Mouse (Mus musculus): Measurements from ENCODE around the gene Olfr877. TPM values are rescaled to one million over a fixed set of nuclear protein-coding genes. Genes with fewer than 3 reads are reported as not detected.

The Olfr877 gene
- 0.04 TPM in 1 of 2 replicates, not detected in the other for polyA plus RNA-seq (2015; fragmentation: Nextera tagmentation; extraction: Ambion mirVana)

DNA sequence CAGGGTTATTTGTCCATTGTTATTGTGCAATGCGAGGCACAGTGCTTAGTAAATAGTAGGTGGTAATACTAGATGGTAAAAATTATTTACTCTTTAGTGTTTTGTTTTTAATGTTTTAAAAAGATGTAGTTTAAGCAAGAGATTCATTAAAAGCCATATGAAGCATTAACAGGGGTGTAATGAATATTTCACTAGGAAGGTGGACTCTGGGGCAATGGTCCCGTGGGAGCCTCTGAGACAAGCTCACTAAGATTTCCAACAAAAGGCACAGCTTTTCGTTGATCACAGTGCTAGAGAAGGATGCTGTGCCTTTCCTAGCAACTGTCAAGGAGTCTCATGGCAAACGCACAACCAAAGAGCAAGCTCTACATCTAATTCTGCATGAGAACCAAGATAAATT, at the start of gene Olfr877:
Gene Olfr877, plus strand, starts transcription at position 301 of the 400 bp plus-strand sequence.
- TF ChIP-seq CTCF (IDR thresholded peaks at IDR 0.05; ENCODE audit: low read depth) (no peak), EP300 (optimal IDR thresholded peaks at IDR 0.05) (no peak)
- no peaks in the 10 kb centered on the region for H3K4me1 ChIP-seq (replicated peaks; ENCODE audit: control insufficient read depth, insufficient read depth)
- H3K9ac ChIP-seq (ENCODE audit: low read length), result no peak within 1 kb of the TSS
- H3K36me3 ChIP-seq (ENCODE audit: control insufficient read depth, insufficient read depth, low read length), result no peaks in the 10 kb centered on the region
- H3K27ac ChIP-seq (replicated peaks), result no peak within 1 kb of the TSS
- H3K27me3 ChIP-seq (ENCODE audit: control insufficient read depth, insufficient read depth, low read length), result no peaks in the 10 kb centered on the region
- no peak for ATAC-seq (ENCODE audit: low FRiP score, low TSS enrichment)
- no peaks in the 10 kb centered on the region for H3K9me3 ChIP-seq (ENCODE audit: control insufficient read depth, low read length)
- no peak within 1 kb of the TSS for H3K4me2 ChIP-seq (replicated peaks; ENCODE audit: low read depth)
- H3K4me3 ChIP-seq (ENCODE audit: low read depth, low read length), result no peak within 1 kb of the TSS
- 77% methylated on average over 4 of the region's 4 CpGs for WGBS
- DNase-seq (ENCODE audit: low spot score), result no peak

DNA sequence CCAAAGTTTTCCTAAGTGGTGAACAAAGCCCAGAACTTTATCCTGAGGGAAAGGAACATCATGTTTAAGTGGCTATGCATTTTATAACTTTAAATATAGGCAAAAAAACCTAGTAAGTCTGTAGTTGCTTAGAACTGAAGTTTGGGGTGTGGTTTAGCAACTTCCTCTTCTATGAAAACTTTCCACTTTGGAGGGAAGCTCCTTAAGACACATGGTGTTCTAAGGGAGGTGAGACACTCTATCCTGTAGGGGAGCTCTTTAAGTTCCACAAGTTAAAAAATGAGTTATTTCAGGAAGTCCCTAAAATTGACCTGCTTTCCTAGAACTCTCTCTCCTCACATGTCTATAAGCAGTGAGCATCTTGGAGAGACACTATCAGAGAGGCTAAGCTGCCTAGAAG, 46.8 kb upstream of the Olfr877 start:
- ATAC-seq (ENCODE audit: low FRiP score, low TSS enrichment) (no peak), DNase-seq (ENCODE audit: low spot score) (no peak)
- H3K4me3 ChIP-seq (ENCODE audit: low read depth, low read length), result no peak overlapping the region
- H3K9ac ChIP-seq (ENCODE audit: low read length), result no peak overlapping the region
- H3K4me2 ChIP-seq (replicated peaks; ENCODE audit: low read depth), result no peak overlapping the region
- no peaks in the 10 kb centered on the region for H3K27me3 ChIP-seq (ENCODE audit: control insufficient read depth, insufficient read depth, low read length)
- no peaks in the 10 kb centered on the region for H3K4me1 ChIP-seq (replicated peaks; ENCODE audit: control insufficient read depth, insufficient read depth)
- no peak for TF ChIP-seq EP300 (optimal IDR thresholded peaks at IDR 0.05)
- no peaks in the 10 kb centered on the region for H3K36me3 ChIP-seq (ENCODE audit: control insufficient read depth, insufficient read depth, low read length)
- H3K27ac ChIP-seq (replicated peaks), result no peak overlapping the region
- no peaks in the 10 kb centered on the region for H3K9me3 ChIP-seq (ENCODE audit: control insufficient read depth, low read length)

DNA sequence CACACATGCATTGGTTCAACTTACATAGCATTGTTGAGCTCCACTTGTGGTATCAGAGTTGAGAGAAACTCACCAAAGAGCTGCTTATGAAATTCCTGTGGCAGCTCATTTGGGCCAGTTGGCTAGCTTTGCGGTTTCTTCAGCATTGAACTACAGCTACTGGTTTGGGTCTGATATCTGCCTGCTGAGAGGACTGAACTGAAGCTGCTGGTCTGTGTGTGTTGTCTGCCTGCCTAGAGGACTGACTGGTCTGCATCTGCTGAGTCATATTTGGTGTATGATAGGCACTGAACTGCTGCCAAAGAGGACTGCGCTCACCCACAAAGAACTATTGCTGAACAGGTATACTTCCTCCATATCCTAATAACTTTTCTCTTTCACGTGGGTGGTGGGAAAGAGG, 45.6 kb upstream of the Olfr877 start:
- H3K4me3 ChIP-seq (ENCODE audit: low read depth, low read length), result no peak overlapping the region
- H3K9ac ChIP-seq (ENCODE audit: low read length), result no peak overlapping the region
- 79% methylated on average over 3 of the region's 3 CpGs for WGBS
- no peak overlapping the region for H3K4me2 ChIP-seq (replicated peaks; ENCODE audit: low read depth)
- DNase-seq (ENCODE audit: low spot score) (no peak), ATAC-seq (ENCODE audit: low FRiP score, low TSS enrichment) (no peak)
- no peak for TF ChIP-seq EP300 (optimal IDR thresholded peaks at IDR 0.05)
- TF ChIP-seq CTCF (IDR thresholded peaks at IDR 0.05; ENCODE audit: low read depth), result no peak
- no peaks in the 10 kb centered on the region for H3K9me3 ChIP-seq (ENCODE audit: control insufficient read depth, low read length)
- no peaks in the 10 kb centered on the region for H3K4me1 ChIP-seq (replicated peaks; ENCODE audit: control insufficient read depth, insufficient read depth)
- no peaks in the 10 kb centered on the region for H3K36me3 ChIP-seq (ENCODE audit: control insufficient read depth, insufficient read depth, low read length)
- H3K27ac ChIP-seq (replicated peaks), result no peak overlapping the region
- H3K27me3 ChIP-seq (ENCODE audit: control insufficient read depth, insufficient read depth, low read length), result no peaks in the 10 kb centered on the region

DNA sequence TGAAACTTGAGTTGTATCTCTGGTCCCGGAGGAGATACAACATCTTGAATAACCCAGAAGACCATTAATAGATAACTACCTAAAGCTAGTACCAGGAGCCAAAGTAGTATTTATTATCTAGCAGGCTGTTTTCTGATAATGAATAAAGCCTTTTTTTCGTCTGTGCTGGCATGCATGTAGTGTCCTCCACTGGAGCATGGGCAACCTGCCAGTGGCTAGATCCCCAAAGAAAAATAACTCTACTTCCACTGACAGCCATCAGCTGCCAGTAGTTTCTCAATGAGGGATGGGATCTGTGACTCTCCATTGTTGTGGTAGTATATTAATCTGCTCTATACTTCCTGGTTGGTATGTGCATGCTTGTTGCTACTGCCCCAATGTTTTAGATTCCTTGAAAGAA, 45.1 kb upstream of the Olfr877 start:
- Histone ChIP-seq H3K4me1 (replicated peaks; ENCODE audit: control insufficient read depth, insufficient read depth) (no peaks in the 10 kb centered on the region), H3K27ac (replicated peaks) (no peak overlapping the region), H3K9me3 (ENCODE audit: control insufficient read depth, low read length) (no peaks in the 10 kb centered on the region), H3K4me2 (replicated peaks; ENCODE audit: low read depth) (no peak overlapping the region), H3K27me3 (ENCODE audit: control insufficient read depth, insufficient read depth, low read length) (no peaks in the 10 kb centered on the region), H3K36me3 (ENCODE audit: control insufficient read depth, insufficient read depth, low read length) (no peaks in the 10 kb centered on the region), H3K9ac (ENCODE audit: low read length) (no peak overlapping the region), H3K4me3 (ENCODE audit: low read depth, low read length) (no peak overlapping the region)
- ATAC-seq (ENCODE audit: low FRiP score, low TSS enrichment) (no peak), DNase-seq (ENCODE audit: low spot score) (no peak)
- 67% methylated on average over 2 of the region's 2 CpGs for WGBS
- no peak for TF ChIP-seq CTCF (IDR thresholded peaks at IDR 0.05; ENCODE audit: low read depth)
- no peak for TF ChIP-seq EP300 (optimal IDR thresholded peaks at IDR 0.05)

DNA sequence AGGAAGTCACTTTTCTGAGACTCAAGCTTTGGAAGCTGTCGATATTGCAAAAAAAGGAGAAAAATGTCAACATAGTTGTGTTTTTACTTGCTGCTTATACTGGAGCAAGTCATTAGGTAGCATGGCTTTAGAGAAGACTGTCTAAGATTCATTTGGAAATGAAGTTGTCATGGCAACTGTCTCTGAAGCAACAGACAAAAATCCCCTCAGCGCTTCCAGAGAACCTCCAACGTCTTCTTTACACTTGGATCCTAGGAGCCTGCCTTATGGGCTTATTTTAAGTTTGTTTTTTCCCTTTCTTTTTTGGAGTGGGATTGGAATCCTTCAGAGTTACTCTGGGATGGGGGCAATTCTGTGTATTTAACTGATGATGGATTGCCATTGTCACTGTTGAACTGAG, 39.4 kb upstream of the Olfr877 start:
- H3K27me3 ChIP-seq (ENCODE audit: control insufficient read depth, insufficient read depth, low read length), result no peaks in the 10 kb centered on the region
- no peak for DNase-seq (ENCODE audit: low spot score)
- ATAC-seq (ENCODE audit: low FRiP score, low TSS enrichment), result no peak
- H3K4me3 ChIP-seq (ENCODE audit: low read depth, low read length), result no peak overlapping the region
- H3K27ac ChIP-seq (replicated peaks), result no peak overlapping the region
- 74% methylated on average over 3 of the region's 3 CpGs for WGBS
- H3K36me3 ChIP-seq (ENCODE audit: control insufficient read depth, insufficient read depth, low read length), result no peaks in the 10 kb centered on the region
- no peak overlapping the region for H3K9ac ChIP-seq (ENCODE audit: low read length)
- H3K4me1 ChIP-seq (replicated peaks; ENCODE audit: control insufficient read depth, insufficient read depth), result no peaks in the 10 kb centered on the region
- no peak overlapping the region for H3K4me2 ChIP-seq (replicated peaks; ENCODE audit: low read depth)
- TF ChIP-seq CTCF (IDR thresholded peaks at IDR 0.05; ENCODE audit: low read depth) (no peak), EP300 (optimal IDR thresholded peaks at IDR 0.05) (no peak)
- no peaks in the 10 kb centered on the region for H3K9me3 ChIP-seq (ENCODE audit: control insufficient read depth, low read length)

DNA sequence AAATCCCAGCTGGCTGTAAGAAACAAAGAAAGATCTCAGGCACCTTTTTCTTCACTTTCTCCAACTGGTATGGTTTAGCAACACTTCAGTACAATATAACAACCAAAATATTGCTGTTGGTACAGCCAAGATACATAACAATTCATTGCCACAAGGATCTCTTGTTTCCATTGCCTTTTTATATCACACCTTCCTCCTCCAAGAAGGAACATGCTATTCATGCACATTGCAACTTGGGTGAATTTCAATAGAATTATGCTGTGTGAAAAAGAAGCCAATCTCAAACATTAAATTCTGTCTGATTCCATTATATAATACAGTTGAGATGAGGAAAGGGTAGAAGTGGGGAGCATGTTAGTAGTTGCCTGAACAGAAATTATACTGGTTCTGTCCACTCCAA, 24.2 kb upstream of the Olfr877 start:
- no peak overlapping the region for H3K9ac ChIP-seq (ENCODE audit: low read length)
- no peak overlapping the region for H3K4me2 ChIP-seq (replicated peaks; ENCODE audit: low read depth)
- H3K4me1 ChIP-seq (replicated peaks; ENCODE audit: control insufficient read depth, insufficient read depth), result no peaks in the 10 kb centered on the region
- no peaks in the 10 kb centered on the region for H3K36me3 ChIP-seq (ENCODE audit: control insufficient read depth, insufficient read depth, low read length)
- TF ChIP-seq CTCF (IDR thresholded peaks at IDR 0.05; ENCODE audit: low read depth) (no peak), EP300 (optimal IDR thresholded peaks at IDR 0.05) (no peak)
- DNase-seq (ENCODE audit: low spot score) (no peak), ATAC-seq (ENCODE audit: low FRiP score, low TSS enrichment) (no peak)
- no peaks in the 10 kb centered on the region for H3K27me3 ChIP-seq (ENCODE audit: control insufficient read depth, insufficient read depth, low read length)
- H3K9me3 ChIP-seq (ENCODE audit: control insufficient read depth, low read length), result no peaks in the 10 kb centered on the region
- H3K27ac ChIP-seq (replicated peaks), result no peak overlapping the region
- no peak overlapping the region for H3K4me3 ChIP-seq (ENCODE audit: low read depth, low read length)

Data from stomach, postnatal 0 days (tissue).